In the genomic region with DNA sequence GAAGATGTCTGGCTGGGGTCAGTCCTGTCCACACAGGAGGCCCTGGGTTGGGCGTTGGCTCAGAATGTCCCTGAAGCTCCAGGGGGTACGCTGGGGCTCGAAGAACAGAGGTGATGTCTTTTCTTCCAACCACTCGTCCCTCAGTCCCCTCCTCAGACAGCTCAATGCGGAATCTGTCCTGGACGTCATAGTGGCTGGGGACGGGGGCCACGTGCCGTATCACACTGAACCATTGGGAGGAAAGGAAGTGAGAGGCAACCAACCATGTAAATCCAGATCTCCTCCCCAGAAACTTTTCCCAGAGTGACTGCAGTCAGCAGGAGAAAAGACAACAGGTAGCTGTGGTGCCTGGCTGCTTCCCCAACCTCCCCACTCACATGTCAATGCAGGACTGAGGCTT, we compare ENCODE assay signal across 8 mouse cellular contexts. TPM values are rescaled to one million over a fixed set of nuclear protein-coding genes. Genes with fewer than 3 reads are reported as not detected.
DNase-seq lines count a peak whose midpoint lies in the region; ATAC-seq and TF ChIP-seq lines count a peak whose summit lies in the region.

No protein-coding gene starts in this region.

- H3K4me2 ChIP-seq in kidney, embryonic 16.5 days (replicated peaks; ENCODE audit: low read depth, low read length), result peak overlapping the region; percentile 92
- peak overlapping the region; percentile 95 for H3K4me2 ChIP-seq in embryonic facial prominence, embryonic 11.5 days (ENCODE audit: low read depth, low read length)
- peak overlapping the region; percentile 77 for H3K4me2 ChIP-seq in intestine, embryonic 14.5 days (ENCODE audit: low read length)
- peak overlapping the region; percentile 96 for H3K4me2 ChIP-seq in midbrain, postnatal 0 days (ENCODE audit: low read depth, low read length, poor library complexity, severe bottlenecking)

- 35% methylated on average over 9 of the region's 9 CpGs for WGBS in kidney, embryonic 16.5 days
- 54% methylated on average over 9 of the region's 9 CpGs for WGBS in embryonic facial prominence, embryonic 11.5 days
- whole genome bisulfite sequencing in intestine, embryonic 14.5 days, result 66% methylated on average over 9 of the region's 9 CpGs
- 45% methylated on average over 9 of the region's 9 CpGs for WGBS in midbrain, postnatal 0 days

- H3K9me3 ChIP-seq in kidney, embryonic 16.5 days (ENCODE audit: low read length), result no peaks in the 10 kb centered on the region
- no peaks in the 10 kb centered on the region for H3K9me3 ChIP-seq in embryonic facial prominence, embryonic 11.5 days (replicated peaks; ENCODE audit: control insufficient read depth, low read length)
- H3K9me3 ChIP-seq in intestine, embryonic 14.5 days (ENCODE audit: control insufficient read depth, low read length), result no peaks in the 10 kb centered on the region
- no peaks in the 10 kb centered on the region for H3K9me3 ChIP-seq in midbrain, postnatal 0 days (ENCODE audit: low read length)

- intact Hi-C loops in gastrocnemius, postnatal 14 days (cut with DNase I; ENCODE audit: low total_unique reads), result no loop called here

- H3K36me3 ChIP-seq in kidney, embryonic 16.5 days (ENCODE audit: insufficient read depth, low read length), result no peaks in the 10 kb centered on the region
- H3K36me3 ChIP-seq in embryonic facial prominence, embryonic 11.5 days (replicated peaks; ENCODE audit: control insufficient read depth, insufficient read depth, low read depth, low read length), result no peaks in the 10 kb centered on the region
- H3K36me3 ChIP-seq in intestine, embryonic 14.5 days (ENCODE audit: control insufficient read depth, insufficient read depth, low read length), result 0 out of 2 replicates have a peak, but pooled peaks cover 7% of the 10 kb centered on the region
- 0 out of 2 replicates have a peak, but pooled peaks cover 3% of the 10 kb centered on the region for H3K36me3 ChIP-seq in midbrain, postnatal 0 days (ENCODE audit: insufficient read depth, low read length)

- peak overlapping the region; percentile 30; the same call in 1 of the 2 replicates for H3K27ac ChIP-seq in kidney, embryonic 16.5 days (ENCODE audit: low read length)
- H3K27ac ChIP-seq in embryonic facial prominence, embryonic 11.5 days (replicated peaks; ENCODE audit: low read depth, low read length), result no peak overlapping the region
- no peak overlapping the region for H3K27ac ChIP-seq in intestine, embryonic 14.5 days (ENCODE audit: low read depth)
- no peak overlapping the region for H3K27ac ChIP-seq in midbrain, postnatal 0 days (ENCODE audit: low read depth, low read length)

- no peak for DNase-seq in kidney, adult 8-10 months
- no peak for DNase-seq in embryonic facial prominence, embryonic 11.5 days (ENCODE audit: low spot score)
- no peak for DNase-seq in intestine, embryonic 14.5 days (ENCODE audit: low spot score)
- DNase-seq in midbrain, postnatal 0 days (ENCODE audit: low spot score), result no peak
- no peak for DNase-seq in gastrocnemius, postnatal 4 days (ENCODE audit: low spot score in 2 of 2)
- no peak for DNase-seq in gastrocnemius, postnatal 14 days

- peaks cover 28% of the 10 kb centered on the region; the same call in 1 of the 2 replicates for H3K4me1 ChIP-seq in kidney, embryonic 16.5 days (ENCODE audit: insufficient read depth, low read length)
- no peaks in the 10 kb centered on the region for H3K4me1 ChIP-seq in embryonic facial prominence, embryonic 11.5 days (ENCODE audit: control insufficient read depth, insufficient read depth, low read length)
- peaks cover 16% of the 10 kb centered on the region for H3K4me1 ChIP-seq in intestine, embryonic 14.5 days (replicated peaks; ENCODE audit: control insufficient read depth, insufficient read depth, low read length)
- H3K4me1 ChIP-seq in midbrain, postnatal 0 days (ENCODE audit: insufficient read depth, low read length), result peaks cover 10% of the 10 kb centered on the region; the same call in 1 of the 2 replicates

- peak overlapping the region; percentile 81 for H3K9ac ChIP-seq in kidney, embryonic 16.5 days (replicated peaks; ENCODE audit: low read length)
- peak overlapping the region; percentile 61 for H3K9ac ChIP-seq in embryonic facial prominence, embryonic 11.5 days (replicated peaks; ENCODE audit: low read length)
- peak overlapping the region; percentile 71 for H3K9ac ChIP-seq in intestine, embryonic 14.5 days (ENCODE audit: low read length)
- H3K9ac ChIP-seq in midbrain, postnatal 0 days (replicated peaks; ENCODE audit: low read length, poor library complexity, severe bottlenecking), result peak overlapping the region; percentile 85

- no peaks in the 10 kb centered on the region for H3K27me3 ChIP-seq in kidney, embryonic 16.5 days (ENCODE audit: insufficient read depth, low read length)
- H3K27me3 ChIP-seq in embryonic facial prominence, embryonic 11.5 days (ENCODE audit: control insufficient read depth, insufficient read depth, low read length), result no peaks in the 10 kb centered on the region
- no peaks in the 10 kb centered on the region for H3K27me3 ChIP-seq in intestine, embryonic 14.5 days (replicated peaks; ENCODE audit: control insufficient read depth, insufficient read depth, low read length)
- no peaks in the 10 kb centered on the region for H3K27me3 ChIP-seq in midbrain, postnatal 0 days (ENCODE audit: insufficient read depth, low read length)

- TF ChIP-seq CTCF in midbrain, postnatal 0 days (IDR thresholded peaks at IDR 0.05), result no peak

- no peak for ATAC-seq in kidney, embryonic 16.5 days (ENCODE audit: low FRiP score, low TSS enrichment)
- no peak for ATAC-seq in embryonic facial prominence, embryonic 11.5 days (replicated peaks; ENCODE audit: insufficient number of reproducible peaks, low FRiP score, low TSS enrichment, low read depth)
- ATAC-seq in intestine, embryonic 14.5 days (replicated peaks; ENCODE audit: low FRiP score, low TSS enrichment, low read depth), result no peak
- ATAC-seq in midbrain, postnatal 0 days (ENCODE audit: low FRiP score), result no peak
- ATAC-seq in granulocyte monocyte progenitor cell, adult 5-6 weeks (replicated peaks; ENCODE audit: poor library complexity, severe bottlenecking), result no peak

- H3K4me3 ChIP-seq in kidney, embryonic 16.5 days (ENCODE audit: low read length), result peak overlapping the region; percentile 72
- H3K4me3 ChIP-seq in embryonic facial prominence, embryonic 11.5 days (ENCODE audit: low read depth, low read length), result peak overlapping the region; percentile 64
- peak overlapping the region; percentile 71 for H3K4me3 ChIP-seq in intestine, embryonic 14.5 days (ENCODE audit: low read depth, low read length)
- peak overlapping the region; percentile 81 for H3K4me3 ChIP-seq in midbrain, postnatal 0 days (ENCODE audit: low read depth, low read length)

RNA-seq across cellular contexts. Expression of gene Mospd3, which starts 1.3 kb away (rescaled TPM):
- 25.2 and 28.6 TPM in 2 replicates for polyA plus RNA-seq in kidney, embryonic 16.5 days (2015; fragmentation: Nextera tagmentation; extraction: Ambion mirVana)
- 17.4 and 19.4 TPM in 2 replicates for polyA plus RNA-seq in embryonic facial prominence, embryonic 11.5 days (2014; fragmentation: Nextera tagmentation; extraction: Ambion mirVana)
- 29.0 and 29.4 TPM in 2 replicates for polyA plus RNA-seq in intestine, embryonic 14.5 days (2014; fragmentation: Nextera tagmentation; extraction: Ambion mirVana)
- total RNA-seq in midbrain, postnatal 0 days (2014; rRNA removed), result 17.7 and 18.5 TPM in 2 replicates
- polyA plus RNA-seq in midbrain, postnatal 0 days (2015; fragmentation: Nextera tagmentation; extraction: Ambion mirVana), result 70.5 and 71.3 TPM in 2 replicates
- total RNA-seq in gastrocnemius, postnatal 4 days (2021), result 10 to 100 TPM; 31.1 to 35.3 TPM
- 10 to 100 TPM; 15.3 to 18.1 TPM for total RNA-seq in gastrocnemius, postnatal 14 days (2021)
- 146 and 159 TPM in 2 replicates for total RNA-seq in granulocyte monocyte progenitor cell, adult 5-6 weeks (2014; fragmentation: Nextera tagmentation)
- 4.0 and 7.4 TPM in 2 replicates for total RNA-seq in granulocyte monocyte progenitor cell, adult 5-6 weeks (2017)

RNA-seq across cellular contexts. Expression of gene Pcolce, which starts 14.0 kb away (rescaled TPM):
- polyA plus RNA-seq in kidney, embryonic 16.5 days (2015; fragmentation: Nextera tagmentation; extraction: Ambion mirVana), result 150 and 156 TPM in 2 replicates
- 133 and 142 TPM in 2 replicates for polyA plus RNA-seq in embryonic facial prominence, embryonic 11.5 days (2014; fragmentation: Nextera tagmentation; extraction: Ambion mirVana)
- 112 and 126 TPM in 2 replicates for polyA plus RNA-seq in intestine, embryonic 14.5 days (2014; fragmentation: Nextera tagmentation; extraction: Ambion mirVana)
- total RNA-seq in midbrain, postnatal 0 days (2014; rRNA removed), result 18.6 and 19.4 TPM in 2 replicates
- polyA plus RNA-seq in midbrain, postnatal 0 days (2015; fragmentation: Nextera tagmentation; extraction: Ambion mirVana), result 16.7 and 19.6 TPM in 2 replicates
- 100 to 1,000 TPM; 362 to 399 TPM for total RNA-seq in gastrocnemius, postnatal 4 days (2021)
- 100 to 1,000 TPM; 190 to 251 TPM for total RNA-seq in gastrocnemius, postnatal 14 days (2021)
- not detected in 2 replicates for total RNA-seq in granulocyte monocyte progenitor cell, adult 5-6 weeks (2014; fragmentation: Nextera tagmentation)
- 0.62 TPM in 1 of 2 replicates, not detected in the other for total RNA-seq in granulocyte monocyte progenitor cell, adult 5-6 weeks (2017)

RNA-seq across cellular contexts. Expression of gene Fbxo24, which starts 29.2 kb away (rescaled TPM):
- 0.09 and 0.13 TPM in 2 replicates for polyA plus RNA-seq in kidney, embryonic 16.5 days (2015; fragmentation: Nextera tagmentation; extraction: Ambion mirVana)
- polyA plus RNA-seq in embryonic facial prominence, embryonic 11.5 days (2014; fragmentation: Nextera tagmentation; extraction: Ambion mirVana), result 0.13 TPM in 1 of 2 replicates, not detected in the other
- 0.11 and 0.28 TPM in 2 replicates for polyA plus RNA-seq in intestine, embryonic 14.5 days (2014; fragmentation: Nextera tagmentation; extraction: Ambion mirVana)
- 0.28 TPM in 1 of 2 replicates, not detected in the other for total RNA-seq in midbrain, postnatal 0 days (2014; rRNA removed)
- polyA plus RNA-seq in midbrain, postnatal 0 days (2015; fragmentation: Nextera tagmentation; extraction: Ambion mirVana), result 0.09 and 0.10 TPM in 2 replicates
- under 1 TPM; 0.74 to 0.80 TPM for total RNA-seq in gastrocnemius, postnatal 4 days (2021)
- total RNA-seq in gastrocnemius, postnatal 14 days (2021), result under 1 TPM in 1 of 2 experiments, not detected in 1; 0.27 TPM
- total RNA-seq in granulocyte monocyte progenitor cell, adult 5-6 weeks (2014; fragmentation: Nextera tagmentation), result not detected in 2 replicates
- not detected in 2 replicates for total RNA-seq in granulocyte monocyte progenitor cell, adult 5-6 weeks (2017)

RNA-seq across cellular contexts. Expression of gene Lrch4, which starts 29.3 kb away (rescaled TPM):
- 39.5 and 51.8 TPM in 2 replicates for polyA plus RNA-seq in kidney, embryonic 16.5 days (2015; fragmentation: Nextera tagmentation; extraction: Ambion mirVana)
- 28.4 and 30.0 TPM in 2 replicates for polyA plus RNA-seq in embryonic facial prominence, embryonic 11.5 days (2014; fragmentation: Nextera tagmentation; extraction: Ambion mirVana)
- 31.2 and 35.3 TPM in 2 replicates for polyA plus RNA-seq in intestine, embryonic 14.5 days (2014; fragmentation: Nextera tagmentation; extraction: Ambion mirVana)
- 13.1 and 14.5 TPM in 2 replicates for total RNA-seq in midbrain, postnatal 0 days (2014; rRNA removed)
- 13.1 and 15.9 TPM in 2 replicates for polyA plus RNA-seq in midbrain, postnatal 0 days (2015; fragmentation: Nextera tagmentation; extraction: Ambion mirVana)
- 10 to 100 TPM; 19.2 to 23.0 TPM for total RNA-seq in gastrocnemius, postnatal 4 days (2021)
- total RNA-seq in gastrocnemius, postnatal 14 days (2021), result 10 to 100 TPM; 14.8 to 15.3 TPM
- total RNA-seq in granulocyte monocyte progenitor cell, adult 5-6 weeks (2014; fragmentation: Nextera tagmentation), result 57.4 and 73.0 TPM in 2 replicates
- 34.6 and 42.2 TPM in 2 replicates for total RNA-seq in granulocyte monocyte progenitor cell, adult 5-6 weeks (2017)

RNA-seq across cellular contexts. Expression of gene Gm20605, which starts 29.4 kb away (rescaled TPM):
- 18.4 and 20.9 TPM in 2 replicates for polyA plus RNA-seq in kidney, embryonic 16.5 days (2015; fragmentation: Nextera tagmentation; extraction: Ambion mirVana)
- 3.7 and 4.8 TPM in 2 replicates for polyA plus RNA-seq in embryonic facial prominence, embryonic 11.5 days (2014; fragmentation: Nextera tagmentation; extraction: Ambion mirVana)
- 9.2 and 10.1 TPM in 2 replicates for polyA plus RNA-seq in intestine, embryonic 14.5 days (2014; fragmentation: Nextera tagmentation; extraction: Ambion mirVana)
- total RNA-seq in midbrain, postnatal 0 days (2014; rRNA removed), result 0.99 and 4.1 TPM in 2 replicates
- polyA plus RNA-seq in midbrain, postnatal 0 days (2015; fragmentation: Nextera tagmentation; extraction: Ambion mirVana), result 4.4 and 6.5 TPM in 2 replicates
- total RNA-seq in gastrocnemius, postnatal 4 days (2021), result 10 to 100 TPM in 1 of 2 experiments, 1 to 10 TPM in 1; 8.6 to 11.0 TPM
- total RNA-seq in gastrocnemius, postnatal 14 days (2021), result 1 to 10 TPM; 3.0 to 3.6 TPM
- 13.2 and 16.4 TPM in 2 replicates for total RNA-seq in granulocyte monocyte progenitor cell, adult 5-6 weeks (2014; fragmentation: Nextera tagmentation)
- total RNA-seq in granulocyte monocyte progenitor cell, adult 5-6 weeks (2017), result 0.62 and 3.6 TPM in 2 replicates

Comparison
In these comparisons a context has a peak if more than half of its experiments do, and no peak if none do; other contexts are left out.
1. RNA of gene Pcolce, which starts 14.0 kb away (total RNA-seq): 362 to 399 TPM in gastrocnemius, postnatal 4 days, 190 to 251 TPM in gastrocnemius, postnatal 14 days and 18.6 to 19.4 TPM in midbrain, postnatal 0 days; 0.62 TPM in granulocyte monocyte progenitor cell, adult 5-6 weeks; every median in the first group is over 10 times any median in the second.
2. Peak in every context shown above with its lines, with median percentiles within 50 percentile points of each other: H3K4me2 ChIP-seq, H3K4me3 ChIP-seq and H3K9ac ChIP-seq.